Mouse (Mus musculus) neural tube, embryonic 15.5 days (tissue): ENCODE results near the gene Cdkal1. TPM values are rescaled to one million over a fixed set of nuclear protein-coding genes. Genes with fewer than 3 reads are reported as not detected.

Experiments
- ATAC-seq: fragments of 200-750 bp; cut with Nextera tagmentation; 2 replicates; pipeline ENCODE4 v1.8.0; 2017; ENCODE audit warnings: mild to moderate bottlenecking, moderate TSS enrichment, moderate library complexity; ENCODE audit not compliant: low FRiP score
- H3K27ac ChIP-seq: fragments of 300-500 bp; sonication (generic); replicated peaks from 2 replicates; pipeline ENCODE4 v1.5.1; 2015; ENCODE audit warnings: mild to moderate bottlenecking, inconsistent platforms
- H3K27me3 ChIP-seq: fragments of 300-500 bp; sonication (generic); replicated peaks from 2 replicates; pipeline ENCODE4 v1.6.1; 2015; ENCODE audit warnings: inconsistent platforms
- H3K36me3 ChIP-seq: fragments of 300-500 bp; sonication (generic); 2 replicates; pipeline ENCODE4 v1.6.1; 2015; ENCODE audit warnings: inconsistent platforms
- H3K4me1 ChIP-seq: fragments of 300-500 bp; sonication (generic); 2 replicates; pipeline ENCODE4 v1.6.1; 2015; ENCODE audit warnings: inconsistent platforms
- H3K4me2 ChIP-seq: fragments of 300-500 bp; sonication (generic); 2 replicates; pipeline ENCODE4 v1.6.1; 2015; ENCODE audit warnings: inconsistent platforms, mild to moderate bottlenecking, moderate library complexity
- H3K4me3 ChIP-seq: fragments of 300-500 bp; sonication (generic); replicated peaks from 2 replicates; pipeline ENCODE4 v1.5.1; 2015; ENCODE audit warnings: mild to moderate bottlenecking, inconsistent platforms
- H3K9ac ChIP-seq: fragments of 300-500 bp; sonication (generic); replicated peaks from 2 replicates; pipeline ENCODE4 v1.6.1; 2015; ENCODE audit warnings: mild to moderate bottlenecking, inconsistent platforms
- H3K9me3 ChIP-seq: fragments of 300-500 bp; sonication (generic); replicated peaks from 2 replicates; pipeline ENCODE4 v1.6.1; 2016; ENCODE audit warnings: inconsistent platforms
- WGBS: fragments of 180-500 bp; shearing (Covaris S2); methylation state at CpG from one replicate; pipeline ENCODE4 v1.1.7; 2015; ENCODE audit warnings: mixed read lengths; 5-methylcytosine and 5-hydroxymethylcytosine counted together
- polyA plus RNA-seq: library from polyadenylated mRNA; unstranded; fragments of >200 nt; fragmentation: Nextera tagmentation; extraction: Ambion mirVana; gene quantifications from 2 replicates; pipeline ENCODE4 v1.2.1, GENCODE M21; 2015

The Cdkal1 gene
- polyA plus RNA-seq, 1 experiment from 2014 or later = 20.4 TPM

- Histone ChIP-seq H3K9me3 (no peaks in the 10 kb centered on the region), H3K27ac (no peak overlapping the region), H3K4me2 (no peak overlapping the region), H3K27me3 (no peaks in the 10 kb centered on the region), H3K4me3 (no peak overlapping the region), H3K4me1 (no peaks in the 10 kb centered on the region), H3K36me3 (no peaks in the 10 kb centered on the region), H3K9ac (no peak overlapping the region)
- ATAC-seq = no peak
- WGBS = 55% methylated on average over 2 of the region's 2 CpGs
Measured at GRCm38 (mm10) chr13:29642226-29642625, 213.2 kb downstream of the Cdkal1 start.

- H3K27ac ChIP-seq = no peak overlapping the region
- H3K9me3 ChIP-seq = no peaks in the 10 kb centered on the region
- H3K4me2 ChIP-seq = no peak overlapping the region
- no peak overlapping the region for H3K9ac ChIP-seq
- H3K4me3 ChIP-seq = no peak overlapping the region
- H3K36me3 ChIP-seq = no peaks in the 10 kb centered on the region
- ATAC-seq = no peak
- WGBS = 69% methylated on average over 5 of the region's 5 CpGs
- no peaks in the 10 kb centered on the region for H3K27me3 ChIP-seq
- no peaks in the 10 kb centered on the region for H3K4me1 ChIP-seq
Measured at GRCm38 (mm10) chr13:29641200-29641599, 214.3 kb downstream of the Cdkal1 start.

GRCm38 (mm10) chr13:29640186-29640585, 215.3 kb downstream of the Cdkal1 start:
- no peak overlapping the region for H3K4me3 ChIP-seq
- no peak overlapping the region for H3K4me2 ChIP-seq
- 100% methylated on average over 1 of the region's 1 CpGs for WGBS
- no peak overlapping the region for H3K27ac ChIP-seq
- H3K36me3 ChIP-seq = no peaks in the 10 kb centered on the region
- H3K9me3 ChIP-seq = no peaks in the 10 kb centered on the region
- no peaks in the 10 kb centered on the region for H3K27me3 ChIP-seq
- no peak for ATAC-seq
- H3K4me1 ChIP-seq = no peaks in the 10 kb centered on the region
- H3K9ac ChIP-seq = no peak overlapping the region

- Histone ChIP-seq H3K27me3 (no peaks in the 10 kb centered on the region), H3K9ac (no peak overlapping the region), H3K36me3 (no peaks in the 10 kb centered on the region), H3K4me3 (no peak overlapping the region), H3K27ac (no peak overlapping the region), H3K9me3 (no peaks in the 10 kb centered on the region), H3K4me1 (no peaks in the 10 kb centered on the region), H3K4me2 (no peak overlapping the region)
- ATAC-seq = no peak
- 93% methylated on average over 4 of the region's 4 CpGs for WGBS
Measured at GRCm38 (mm10) chr13:29638303-29638702, 217.2 kb downstream of the Cdkal1 start.

GRCm38 (mm10) chr13:29637788-29638187, 217.7 kb downstream of the Cdkal1 start:
- H3K4me3 ChIP-seq = no peak overlapping the region
- no peak overlapping the region for H3K4me2 ChIP-seq
- no peak for ATAC-seq
- WGBS = 78% methylated on average over 6 of the region's 6 CpGs
- no peaks in the 10 kb centered on the region for H3K4me1 ChIP-seq
- no peak overlapping the region for H3K9ac ChIP-seq
- H3K36me3 ChIP-seq = no peaks in the 10 kb centered on the region
- no peaks in the 10 kb centered on the region for H3K27me3 ChIP-seq
- H3K27ac ChIP-seq = no peak overlapping the region
- no peaks in the 10 kb centered on the region for H3K9me3 ChIP-seq

- no peak for ATAC-seq
- H3K36me3 ChIP-seq = no peaks in the 10 kb centered on the region
- H3K27me3 ChIP-seq = no peaks in the 10 kb centered on the region
- no peak overlapping the region for H3K27ac ChIP-seq
- no peak overlapping the region for H3K4me2 ChIP-seq
- H3K9ac ChIP-seq = no peak overlapping the region
- 84% methylated on average over 3 of the region's 3 CpGs for WGBS
- no peaks in the 10 kb centered on the region for H3K9me3 ChIP-seq
- H3K4me1 ChIP-seq = no peaks in the 10 kb centered on the region
- H3K4me3 ChIP-seq = no peak overlapping the region
Measured at GRCm38 (mm10) chr13:29635581-29635980, 219.9 kb downstream of the Cdkal1 start.

- 0 out of 2 replicates have a peak, but pooled peaks cover 2% of the 10 kb centered on the region for H3K4me1 ChIP-seq
- no peak overlapping the region for H3K9ac ChIP-seq
- H3K9me3 ChIP-seq = no peaks in the 10 kb centered on the region
- H3K27ac ChIP-seq = no peak overlapping the region
- H3K36me3 ChIP-seq = no peaks in the 10 kb centered on the region
- 79% methylated on average over 5 of the region's 5 CpGs for WGBS
- no peak overlapping the region for H3K4me2 ChIP-seq
- ATAC-seq = no peak
- H3K27me3 ChIP-seq = no peaks in the 10 kb centered on the region
- no peak overlapping the region for H3K4me3 ChIP-seq
Measured at GRCm38 (mm10) chr13:29631342-29631741, 224.1 kb downstream of the Cdkal1 start.

- Histone ChIP-seq H3K4me2 (no peak overlapping the region), H3K9ac (no peak overlapping the region), H3K9me3 (no peaks in the 10 kb centered on the region), H3K4me3 (no peak overlapping the region), H3K27me3 (no peaks in the 10 kb centered on the region), H3K4me1 (0 out of 2 replicates have a peak, but pooled peaks cover 2% of the 10 kb centered on the region), H3K36me3 (no peaks in the 10 kb centered on the region), H3K27ac (no peak overlapping the region)
- no peak for ATAC-seq
- 48% methylated on average over 5 of the region's 5 CpGs for WGBS
Measured at GRCm38 (mm10) chr13:29628607-29629006, 226.9 kb downstream of the Cdkal1 start.

- H3K4me1 ChIP-seq = 0 out of 2 replicates have a peak, but pooled peaks cover 2% of the 10 kb centered on the region
- H3K4me2 ChIP-seq = no peak overlapping the region
- no peaks in the 10 kb centered on the region for H3K27me3 ChIP-seq
- ATAC-seq = no peak
- no peaks in the 10 kb centered on the region for H3K9me3 ChIP-seq
- no peak overlapping the region for H3K9ac ChIP-seq
- no peaks in the 10 kb centered on the region for H3K36me3 ChIP-seq
- 94% methylated on average over 7 of the region's 7 CpGs for WGBS
- no peak overlapping the region for H3K27ac ChIP-seq
- H3K4me3 ChIP-seq = no peak overlapping the region
Measured at GRCm38 (mm10) chr13:29627438-29628124, 227.9 kb downstream of the Cdkal1 start.

- no peaks in the 10 kb centered on the region for H3K36me3 ChIP-seq
- H3K4me2 ChIP-seq = no peak overlapping the region
- H3K27me3 ChIP-seq = no peaks in the 10 kb centered on the region
- no peaks in the 10 kb centered on the region for H3K9me3 ChIP-seq
- ATAC-seq = no peak
- no peak overlapping the region for H3K4me3 ChIP-seq
- peaks cover 9% of the 10 kb centered on the region; the same call in 1 of the 2 replicates for H3K4me1 ChIP-seq
- H3K27ac ChIP-seq = no peak overlapping the region
- 77% methylated on average over 1 of the region's 1 CpGs for WGBS
- no peak overlapping the region for H3K9ac ChIP-seq
Measured at GRCm38 (mm10) chr13:29624929-29625328, 230.5 kb downstream of the Cdkal1 start.

- no peaks in the 10 kb centered on the region for H3K27me3 ChIP-seq
- H3K4me2 ChIP-seq = no peak overlapping the region
- H3K9ac ChIP-seq = no peak overlapping the region
- no peak for ATAC-seq
- no peak overlapping the region for H3K4me3 ChIP-seq
- no peaks in the 10 kb centered on the region for H3K9me3 ChIP-seq
- 91% methylated on average over 1 of the region's 1 CpGs for WGBS
- H3K36me3 ChIP-seq = no peaks in the 10 kb centered on the region
- H3K27ac ChIP-seq = no peak overlapping the region
- peaks cover 9% of the 10 kb centered on the region; the same call in 1 of the 2 replicates for H3K4me1 ChIP-seq
Measured at GRCm38 (mm10) chr13:29623636-29624239, 231.7 kb downstream of the Cdkal1 start.

GRCm38 (mm10) chr13:29621881-29622280, 233.6 kb downstream of the Cdkal1 start:
- H3K4me1 ChIP-seq = peaks cover 7% of the 10 kb centered on the region; the same call in 1 of the 2 replicates
- H3K4me3 ChIP-seq = no peak overlapping the region
- no peaks in the 10 kb centered on the region for H3K9me3 ChIP-seq
- H3K27ac ChIP-seq = no peak overlapping the region
- WGBS = 48% methylated on average over 7 of the region's 7 CpGs
- H3K4me2 ChIP-seq = no peak overlapping the region
- no peaks in the 10 kb centered on the region for H3K27me3 ChIP-seq
- no peak overlapping the region for H3K9ac ChIP-seq
- ATAC-seq = no peak
- no peaks in the 10 kb centered on the region for H3K36me3 ChIP-seq
